Mouse (Mus musculus) layer of hippocampus, adult 2 months (tissue): ENCODE measurements around the gene Car12. TPM values are rescaled to one million over a fixed set of nuclear protein-coding genes. Genes with fewer than 3 reads are reported as not detected.

Experiments used
- DNase-seq, 2 experiments: peaks; one replicate each; pipeline ENCODE4 v3.0.0; 2022; ENCODE audit warnings: low spot score in 2 of 2
- H3K27ac ChIP-seq: fragments of 200-600 bp; 2 replicates; pipeline ENCODE4 v1.8.1; 2022
- H3K4me3 ChIP-seq: fragments of 200-600 bp; 2 replicates; pipeline ENCODE4 v1.8.1; 2022; ENCODE audit warnings: mild to moderate bottlenecking
- CTCF ChIP-seq: fragments of 200-600 bp; conservative IDR thresholded peaks from 2 replicates; pipeline ENCODE4 v1.8.1; 2022; ENCODE audit warnings: antibody characterized with exemption, mild to moderate bottlenecking, moderate library complexity
- total RNA-seq, 2 experiments: library from RNA; stranded (reverse); gene quantifications; 2 replicates each; pipeline ENCODE4 v1.2.3; 2021

Gene Car12
- total RNA-seq, 2 experiments from 2014 or later: 48.6 to 52.5 TPM

GRCm38 (mm10) chr9:66691683-66692305 is 21.7 kb upstream of the Car12 start:
- no peak for DNase-seq
- H3K4me3 ChIP-seq: no peak overlapping the region
- H3K27ac ChIP-seq: no peak overlapping the region
- TF ChIP-seq CTCF: peak; percentile 67

- Histone ChIP-seq H3K27ac (no peak overlapping the region), H3K4me3 (no peak overlapping the region)
- peak; percentile 72 for TF ChIP-seq CTCF
- DNase-seq: no peak
Observed at GRCm38 (mm10) chr9:66697355-66698140, 15.9 kb upstream of the Car12 start.

GRCm38 (mm10) chr9:66699748-66700147 is 13.7 kb upstream of the Car12 start:
- Histone ChIP-seq H3K4me3 (no peak overlapping the region), H3K27ac (no peak overlapping the region)
- DNase-seq: no peak
- no peak for TF ChIP-seq CTCF

GRCm38 (mm10) chr9:66703002-66703401 is 10.5 kb upstream of the Car12 start:
- no peak for TF ChIP-seq CTCF
- H3K27ac ChIP-seq: no peak overlapping the region
- no peak for DNase-seq

GRCm38 (mm10) chr9:66705354-66705753 is 8.1 kb upstream of the Car12 start:
- Histone ChIP-seq H3K4me3 (no peak overlapping the region), H3K27ac (no peak overlapping the region)
- DNase-seq: no peak
- TF ChIP-seq CTCF: no peak

More at GRCm38 (mm10) chr9:66703002-66703401, 10.5 kb upstream of the Car12 start:
- H3K4me3 ChIP-seq: no peak overlapping the region

GRCm38 (mm10) chr9:66705766-66706165 is 7.7 kb upstream of the Car12 start:
- peak; percentile 58 to 82 for DNase-seq
- peak; percentile 87 for TF ChIP-seq CTCF
- Histone ChIP-seq H3K27ac (no peak overlapping the region), H3K4me3 (no peak overlapping the region)

GRCm38 (mm10) chr9:66708054-66708772 is 5.3 kb upstream of the Car12 start:
- Histone ChIP-seq H3K27ac (peak overlapping the region; percentile 82), H3K4me3 (no peak overlapping the region)
- TF ChIP-seq CTCF: no peak
- DNase-seq: peak; percentile 63 to 75

- Histone ChIP-seq H3K27ac (peak overlapping the region; percentile 82), H3K4me3 (no peak overlapping the region)
- TF ChIP-seq CTCF: no peak
- DNase-seq: no peak
Observed at GRCm38 (mm10) chr9:66708816-66709555, 4.5 kb upstream of the Car12 start.

GRCm38 (mm10) chr9:66710626-66711025 is 2.9 kb upstream of the Car12 start:
- Histone ChIP-seq H3K4me3 (no peak overlapping the region), H3K27ac (no peak overlapping the region)
- TF ChIP-seq CTCF: no peak
- no peak for DNase-seq

- DNase-seq: no peak
- TF ChIP-seq CTCF: no peak
- Histone ChIP-seq H3K4me3 (peak overlapping the region; percentile 52), H3K27ac (peak overlapping the region; percentile 89)
Observed at GRCm38 (mm10) chr9:66714022-66714515, 583 bp downstream of the Car12 start.

- TF ChIP-seq CTCF: no peak
- Histone ChIP-seq H3K4me3 (peak overlapping the region; percentile 52), H3K27ac (peak overlapping the region; percentile 89)
- no peak for DNase-seq
Observed at GRCm38 (mm10) chr9:66715361-66715760, 1.9 kb downstream of the Car12 start.

- H3K4me3 ChIP-seq: peak overlapping the region; percentile 12; the same call in 1 of the 2 replicates
- peak overlapping the region; percentile 89 for H3K27ac ChIP-seq
- peak; percentile 67 to 77 for DNase-seq
- no peak for TF ChIP-seq CTCF
Observed at GRCm38 (mm10) chr9:66716533-66716932, 3.0 kb downstream of the Car12 start.
